Mouse (Mus musculus): Measurements from ENCODE around the gene Hist1h1t.
"Not testable (repeated sequence)": the region's sequence is repeated elsewhere in the genome, so short reads cannot be mapped to it uniquely, and the experiment has no call there.

The Hist1h1t gene

DNA sequence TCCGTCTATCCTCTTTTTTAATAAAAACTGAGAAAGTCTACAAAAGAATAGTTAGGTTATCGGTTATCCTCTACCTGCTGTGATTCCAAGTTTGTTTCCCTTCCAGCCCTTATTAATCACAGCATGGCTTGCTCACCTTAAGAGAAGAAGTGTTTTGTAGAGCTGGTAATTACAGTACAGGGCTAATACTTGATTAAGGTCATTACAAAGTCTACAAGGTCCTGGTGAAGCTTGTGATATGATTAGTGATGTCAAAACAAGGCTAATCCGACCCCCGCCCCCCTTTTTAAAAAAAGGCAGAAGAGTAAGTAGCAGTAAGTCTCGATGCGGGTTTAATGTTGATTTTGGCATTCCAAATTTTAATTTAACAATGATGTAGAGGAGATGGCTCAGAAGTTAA lies 3.4 kb downstream of the Hist1h1t start:
- no peak for DNase-seq (ENCODE audit: low read depth, low spot score)

DNA sequence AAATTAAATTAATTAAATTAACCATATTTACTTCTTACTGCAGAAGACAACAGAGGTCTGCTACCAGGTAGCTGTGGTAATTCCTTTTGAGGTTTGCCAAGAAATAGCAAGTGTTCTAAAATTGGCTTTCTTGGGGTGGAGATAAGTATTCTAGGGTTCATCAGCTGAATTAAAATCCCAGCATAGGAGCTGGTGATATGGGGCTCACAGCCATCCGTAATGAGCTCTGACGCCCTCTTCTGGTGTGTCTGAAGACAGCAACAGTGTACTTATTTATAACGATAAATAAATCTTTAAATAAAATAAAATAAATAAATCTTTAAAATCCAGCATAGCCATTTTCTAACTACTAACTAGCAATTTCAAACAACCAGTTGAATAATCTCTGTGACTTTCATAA lies 4.2 kb downstream of the Hist1h1t start:
- DNase-seq (ENCODE audit: low read depth, low spot score) = no peak

- peak; percentile 83 for DNase-seq (ENCODE audit: low read depth, low spot score)
These were observed 5.3 kb downstream of the Hist1h1t start for GRCm38 (mm10) chr13:23700786-23701520.

DNA sequence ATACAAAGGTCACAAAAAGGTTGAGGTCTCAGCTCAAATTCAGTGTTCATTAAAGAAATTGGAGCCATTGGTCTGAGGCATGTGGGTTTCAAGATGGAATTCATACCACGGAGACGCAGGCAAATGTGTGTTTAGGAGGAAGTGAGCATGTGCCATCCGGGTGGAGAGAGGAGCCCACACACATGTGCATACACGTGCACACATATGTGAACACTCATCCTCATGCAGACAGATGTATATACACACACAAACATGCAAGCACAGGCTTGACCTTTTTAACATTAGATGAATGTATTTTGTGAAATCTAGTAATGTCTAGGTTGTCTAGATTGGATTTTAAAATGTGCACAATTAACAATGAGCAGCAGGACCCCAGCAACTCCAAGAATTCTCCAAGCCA lies 6.6 kb downstream of the Hist1h1t start:
- no peak for DNase-seq (ENCODE audit: low read depth, low spot score)

DNA sequence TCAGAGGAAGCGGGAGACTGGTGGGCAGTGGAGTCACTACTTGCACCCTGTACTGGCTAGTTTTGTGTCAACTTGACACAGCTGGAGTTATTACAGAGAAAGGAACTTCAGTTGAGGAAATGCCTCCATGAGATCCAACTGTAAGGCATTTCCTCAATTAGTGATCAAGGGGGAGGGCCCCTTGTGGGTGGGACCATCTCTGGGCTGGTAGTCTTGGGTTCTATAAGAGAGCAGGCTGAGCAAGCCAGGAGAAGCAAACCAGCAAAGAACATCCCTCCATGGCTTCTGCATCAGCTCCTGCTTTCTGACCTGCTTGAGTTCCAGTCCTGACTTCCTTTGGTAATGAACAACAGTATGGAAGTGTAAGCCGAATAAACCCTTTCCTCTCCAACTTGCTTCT lies 7.2 kb downstream of the Hist1h1t start:
- not testable (repeated sequence) for DNase-seq (ENCODE audit: low read depth, low spot score)

DNA sequence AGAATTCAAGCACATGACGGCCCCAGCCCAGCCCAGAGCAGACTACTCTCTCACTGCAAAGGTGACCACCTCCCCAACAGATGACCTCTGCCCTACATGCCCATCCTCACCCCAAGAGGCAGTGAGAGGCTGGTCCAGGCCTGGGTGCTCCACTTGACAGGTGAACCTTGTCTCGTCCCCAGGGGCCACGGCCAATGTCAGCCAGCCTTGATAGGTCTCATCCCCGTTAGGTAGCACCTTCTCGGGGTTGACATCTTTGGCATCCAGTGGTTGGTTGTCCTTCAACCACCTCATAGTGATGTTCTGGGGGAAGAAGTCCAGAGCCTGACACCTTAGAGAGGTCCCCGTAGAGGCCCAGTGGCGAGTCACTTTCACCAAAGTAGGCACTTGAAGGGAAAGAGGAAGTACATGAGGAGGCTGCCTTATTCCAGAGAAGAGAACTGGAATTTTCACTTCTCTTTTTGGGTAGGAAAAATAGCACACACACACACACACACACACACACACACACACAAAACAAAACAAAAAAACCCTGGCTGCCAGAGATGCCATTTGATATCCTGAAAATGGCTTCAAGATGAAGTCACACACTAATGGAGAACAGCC lies 10.2 kb downstream of the Hist1h1t start:
- peak; percentile 54 for DNase-seq (ENCODE audit: low read depth, low spot score)

DNA sequence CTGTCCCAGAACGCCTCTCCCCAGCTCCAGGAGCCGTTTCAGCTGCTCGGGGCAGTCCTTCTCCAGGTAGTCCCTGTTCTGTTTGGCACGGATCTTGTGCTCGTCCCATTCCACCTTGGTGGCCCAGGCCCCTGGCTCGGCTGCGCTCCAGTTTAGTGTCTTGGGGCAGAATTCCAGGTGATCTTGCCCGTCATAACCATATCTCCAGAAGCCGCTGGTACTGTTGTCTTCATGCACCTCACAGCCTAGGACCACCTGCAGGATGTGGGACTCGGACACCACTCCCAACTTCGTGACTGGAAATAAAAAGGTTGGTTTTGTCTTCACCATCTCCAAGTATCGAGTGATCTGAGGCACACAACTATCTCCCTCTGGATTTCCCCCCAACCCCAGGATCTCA lies 11.2 kb downstream of the Hist1h1t start:
- DNase-seq (ENCODE audit: low read depth, low spot score) = no peak

- no peak for DNase-seq (ENCODE audit: low read depth, low spot score)
These were observed 12.4 kb downstream of the Hist1h1t start for GRCm38 (mm10) chr13:23708041-23708440.

DNA sequence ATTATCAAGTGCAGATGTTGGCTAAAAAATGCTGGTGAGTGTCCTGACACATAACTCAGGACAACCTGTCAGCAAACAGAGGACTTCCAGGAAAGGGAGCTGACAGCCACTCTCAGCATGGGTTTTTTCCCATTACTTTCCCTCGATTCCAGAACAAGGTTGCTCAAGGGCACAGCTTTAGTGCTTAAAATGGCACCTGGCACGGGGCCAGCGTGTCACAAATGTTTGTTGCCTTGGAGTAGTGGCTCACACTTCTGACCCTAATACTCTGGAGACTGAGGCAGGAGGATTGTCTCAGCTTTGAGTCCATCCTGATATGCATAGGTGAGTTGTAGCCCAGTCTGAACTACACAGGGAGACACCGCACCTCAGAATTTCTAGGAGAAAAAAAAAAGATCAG lies 13.0 kb downstream of the Hist1h1t start:
- no peak for DNase-seq (ENCODE audit: low read depth, low spot score)

DNA sequence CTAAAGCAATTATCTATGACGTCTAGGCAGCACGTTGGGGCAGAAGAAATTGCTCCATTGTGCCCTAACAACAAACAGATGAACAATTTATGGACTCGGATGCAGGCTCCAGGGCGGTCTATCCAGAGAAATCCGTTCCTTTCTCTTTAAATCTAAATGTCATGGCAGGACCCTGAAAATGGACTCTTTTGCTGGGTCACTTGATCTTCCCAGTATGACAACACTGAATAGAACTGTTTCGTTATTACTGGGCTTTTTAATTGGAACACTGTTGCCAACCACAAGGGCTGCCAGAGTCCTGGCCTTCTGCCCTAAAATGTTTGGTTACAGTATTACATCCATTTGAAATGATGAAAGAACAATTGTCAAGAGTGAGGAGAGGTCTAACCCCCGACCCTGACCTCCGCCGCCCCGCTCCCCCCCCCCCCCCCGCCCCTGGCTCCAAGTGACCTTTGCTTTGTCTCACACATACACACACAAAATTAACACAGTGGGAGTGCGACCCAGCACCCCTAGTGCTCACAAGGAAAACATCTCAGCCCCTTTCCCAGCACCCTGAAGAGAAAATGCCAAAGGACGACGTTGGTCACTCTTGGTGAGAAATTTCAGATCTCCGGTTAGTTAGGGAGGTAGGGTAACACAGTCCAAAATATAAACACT lies 14.2 kb downstream of the Hist1h1t start:
- no peak for DNase-seq (ENCODE audit: low read depth, low spot score)

GRCm38 (mm10) chr13:23710374-23711089 lies 14.9 kb downstream of the Hist1h1t start, which contains the start of gene Hfe:
Gene Hfe (minus strand): TSS chr13:23710854.
- DNase-seq (ENCODE audit: low read depth, low spot score) = peak; percentile 52

DNA sequence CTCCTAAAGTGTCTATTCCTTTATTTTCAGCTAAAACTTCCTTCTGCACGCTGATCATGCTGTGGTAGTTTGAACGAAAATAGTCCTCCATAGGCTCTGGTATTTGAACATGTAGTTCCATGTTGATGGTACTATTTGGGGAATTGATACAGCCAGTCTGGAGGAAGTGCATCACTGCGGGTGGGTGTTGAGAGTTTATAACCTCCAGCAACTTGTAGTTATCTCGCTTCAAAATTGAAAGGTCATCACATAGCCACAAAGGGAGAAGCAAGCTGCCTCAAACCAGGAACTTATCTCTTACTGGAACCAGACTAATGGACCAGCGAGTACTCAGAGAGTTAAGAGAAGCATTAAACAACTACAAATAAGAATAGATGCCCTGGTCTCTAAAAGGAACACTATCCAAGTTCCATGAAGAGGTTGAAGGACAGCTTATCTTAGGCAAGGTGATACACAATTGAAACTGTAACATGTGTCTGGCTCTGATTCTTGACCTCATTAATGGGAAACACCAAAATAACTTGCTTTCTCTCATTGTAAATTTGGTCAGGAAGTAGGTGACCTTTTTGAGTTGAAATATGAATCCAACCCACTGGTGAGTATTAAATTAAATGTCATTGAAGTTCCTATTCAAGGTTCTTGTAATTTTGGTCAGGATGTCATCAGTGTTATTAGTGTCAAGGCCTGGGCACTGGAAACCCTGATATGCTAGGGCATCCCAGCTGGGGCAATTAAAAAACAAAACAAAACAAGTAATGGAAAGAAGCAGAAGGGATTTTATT lies 20.8 kb downstream of the Hist1h1t start:
- no peak for DNase-seq (ENCODE audit: low read depth, low spot score)

DNA sequence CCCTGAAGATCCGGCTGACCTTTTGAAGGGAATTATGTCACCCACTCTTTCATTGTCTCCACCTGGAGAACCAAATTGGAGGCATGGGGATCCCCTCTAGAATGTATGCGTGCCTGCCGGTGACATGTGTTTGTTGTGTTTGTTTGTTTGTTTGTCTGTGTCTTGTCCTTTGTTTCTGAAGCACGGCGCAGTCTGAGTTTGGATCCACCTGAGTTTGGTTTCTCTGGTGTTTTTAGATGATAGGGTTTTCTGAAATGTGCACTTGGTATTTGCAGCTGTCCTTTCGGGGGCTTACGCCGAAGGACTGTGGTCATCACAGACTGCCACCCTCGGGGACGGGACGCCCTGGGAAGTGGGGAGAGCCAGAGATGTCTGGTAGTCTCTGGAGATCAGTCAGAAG lies 21.6 kb downstream of the Hist1h1t start:
- DNase-seq (ENCODE audit: low read depth, low spot score) = no peak

DNA sequence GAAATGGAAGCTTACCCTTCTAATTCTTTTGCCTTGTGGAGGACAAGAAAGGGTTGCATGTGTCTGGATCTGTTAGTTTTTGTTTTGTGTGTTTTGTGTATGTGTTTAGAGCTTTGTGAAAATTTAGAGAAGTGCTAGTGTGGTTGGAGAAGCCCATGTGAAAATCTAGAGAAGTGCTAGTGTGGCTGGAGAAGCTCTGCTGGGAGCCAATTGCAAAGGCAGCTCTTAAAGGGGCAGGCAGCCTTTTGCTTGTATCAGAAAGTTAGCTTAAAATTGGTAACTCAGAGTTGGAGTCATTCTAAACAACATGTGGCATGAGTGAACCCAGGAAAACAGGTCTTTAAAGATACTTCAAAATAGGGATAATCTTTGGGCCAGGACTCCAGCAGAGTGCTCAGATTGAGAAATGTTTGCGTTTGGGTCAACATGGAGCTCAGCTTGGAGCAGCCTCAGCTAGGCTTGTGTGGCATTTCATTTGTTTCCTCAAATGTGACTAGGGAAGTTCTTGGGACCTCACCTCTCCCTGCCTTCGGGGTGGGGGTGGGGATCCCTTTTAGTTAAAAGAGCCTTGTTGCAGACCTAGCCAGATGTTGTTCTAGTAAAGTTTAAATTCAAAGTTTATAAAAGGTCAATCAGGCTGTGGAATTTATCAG lies 22.1 kb downstream of the Hist1h1t start:
- DNase-seq (ENCODE audit: low read depth, low spot score) = not testable (repeated sequence)

- no peak for DNase-seq (ENCODE audit: low read depth, low spot score)
These were observed 28.6 kb downstream of the Hist1h1t start for GRCm38 (mm10) chr13:23724239-23724638.

DNA sequence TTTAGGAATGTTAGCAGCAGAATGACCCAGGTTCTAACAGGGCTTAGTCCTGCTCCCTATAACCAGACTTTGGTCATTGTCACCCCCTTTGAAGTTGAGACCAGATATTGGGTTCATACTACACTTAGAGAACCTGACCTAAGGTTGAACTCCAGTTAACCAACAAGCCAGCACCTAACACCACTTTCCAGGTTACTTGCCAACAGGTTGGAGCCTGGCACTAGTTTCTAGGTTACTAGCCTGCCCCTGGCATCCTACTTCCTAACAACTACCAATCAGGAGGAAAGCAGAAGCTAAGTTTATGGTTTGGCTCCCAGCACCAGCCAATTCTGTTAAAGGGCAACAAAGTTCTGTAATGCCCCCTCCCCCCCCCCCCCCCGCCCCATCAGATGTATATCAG lies 29.6 kb downstream of the Hist1h1t start:
- DNase-seq (ENCODE audit: low read depth, low spot score) = no peak

DNA sequence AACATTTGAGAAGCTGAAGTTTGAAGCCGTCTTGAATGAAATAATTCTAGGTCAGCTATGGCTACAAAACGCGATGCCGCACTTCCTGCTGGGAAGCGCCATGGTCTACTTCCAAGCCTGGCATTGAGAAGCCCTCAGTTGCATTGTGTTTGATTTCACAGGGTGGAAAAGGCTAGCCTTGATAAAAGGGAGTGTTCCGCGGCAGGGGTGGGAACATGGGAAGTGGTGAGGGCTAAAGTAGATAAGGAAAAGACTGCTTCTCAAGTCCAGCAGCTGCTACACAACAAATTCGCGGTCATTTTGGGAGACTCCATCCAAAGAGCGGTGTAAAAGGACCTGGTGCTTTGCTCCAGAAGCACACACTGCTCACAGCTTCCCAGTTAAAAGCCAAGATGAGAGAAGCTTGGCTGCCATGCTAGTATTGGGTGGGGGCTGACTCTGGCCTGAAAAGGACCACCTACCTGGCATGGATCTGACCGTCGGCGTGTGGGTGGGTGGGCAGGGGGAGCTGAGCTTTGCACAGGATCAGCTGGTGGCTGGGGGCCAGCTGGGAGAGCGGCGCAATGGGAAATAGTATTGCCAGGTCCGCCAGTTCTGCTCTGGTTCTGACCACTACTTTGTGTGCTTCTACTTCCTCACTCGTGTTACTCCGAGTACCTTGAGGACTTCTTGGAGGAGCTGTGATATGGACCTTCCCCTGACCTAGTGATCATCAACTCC lies 33.0 kb downstream of the Hist1h1t start:
- no peak for DNase-seq (ENCODE audit: low read depth, low spot score)

DNA sequence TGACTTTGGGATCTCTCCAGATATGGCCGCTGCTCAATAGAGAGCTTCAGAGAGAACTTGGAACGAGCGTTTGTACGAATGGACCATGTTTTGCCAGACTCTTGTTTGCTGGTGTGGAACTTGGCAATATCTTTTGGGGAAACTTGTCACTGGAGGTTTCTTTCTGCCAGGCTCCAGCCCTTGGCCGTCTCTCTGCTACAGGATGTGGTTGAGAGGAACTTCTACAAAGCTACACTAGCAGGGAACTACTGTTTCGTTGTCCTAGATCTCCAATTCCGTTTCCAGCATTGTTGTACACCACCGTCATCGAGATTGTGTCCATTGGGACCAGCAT lies 33.5 kb downstream of the Hist1h1t start:
- no peak for DNase-seq (ENCODE audit: low read depth, low spot score)

DNA sequence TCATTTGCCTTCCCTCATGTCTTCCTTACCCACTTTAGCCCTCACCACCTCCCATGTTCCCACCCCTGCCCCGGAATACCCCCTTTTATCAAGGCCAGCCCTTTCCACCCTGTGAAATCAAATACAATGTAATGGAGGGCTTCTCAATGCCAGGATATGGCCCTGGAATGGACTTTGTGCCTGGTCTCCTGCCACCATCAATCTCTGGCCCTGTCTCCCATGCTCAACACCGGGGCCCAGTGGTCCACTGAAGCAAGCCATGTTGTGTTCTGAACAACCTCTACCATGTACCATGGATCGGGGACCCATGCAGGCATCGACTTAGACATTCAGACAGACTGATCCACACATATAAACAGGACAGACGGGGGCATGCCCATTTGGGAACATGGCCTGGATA lies 34.1 kb downstream of the Hist1h1t start:
- no peak for DNase-seq (ENCODE audit: low read depth, low spot score)

DNA sequence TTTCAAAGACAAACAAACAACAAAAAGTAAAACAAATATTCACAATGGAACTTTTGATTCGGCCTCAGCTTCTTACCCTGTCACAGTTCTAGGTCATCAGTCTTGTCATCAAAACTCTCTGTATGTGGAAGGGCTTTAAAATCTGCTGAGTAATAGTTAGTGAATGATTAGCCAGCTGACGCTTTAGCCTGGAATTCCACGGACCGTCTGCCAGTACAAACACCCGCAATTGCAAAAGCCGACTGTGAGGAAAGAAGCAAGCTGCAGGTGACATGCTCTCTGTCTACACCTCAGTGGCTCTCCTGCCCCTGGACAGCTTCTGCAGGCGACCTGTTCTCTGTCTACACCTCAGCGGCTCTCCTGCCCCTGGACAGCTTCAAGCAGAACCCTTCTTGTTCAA lies 34.9 kb downstream of the Hist1h1t start:
- DNase-seq (ENCODE audit: low read depth, low spot score) = no peak
